Mouse (Mus musculus): ENCODE data around the gene Gba2. TPM values are rescaled to one million over a fixed set of nuclear protein-coding genes. Genes with fewer than 3 reads are reported as not detected.
"Not testable (repeated sequence)": the region's sequence is repeated elsewhere in the genome, so short reads cannot be mapped to it uniquely, and the experiment has no call there.

Gba2 gene
- total RNA-seq, 2 experiments from 2014 or later = 69.2 to 70.6 TPM

- TF ChIP-seq CTCF (IDR thresholded peaks at IDR 0.05) = no peak
- no peak for DNase-seq (ENCODE audit: extremely low spot score in 1 of 2, low spot score in 2 of 2)
- H3K27ac ChIP-seq = peak overlapping the region; percentile 99
- intact Hi-C loops (cut with DNase I) = loop anchor here (10.0 kb wide), 1 partner anchor 517 kb away; the partner anchor contains the start of gene Fam214b
- peak overlapping the region; percentile 97 for H3K4me3 ChIP-seq
Observed at GRCm38 (mm10) chr4:43561436-43561996, 17.2 kb downstream of the Gba2 start.

- TF ChIP-seq CTCF (IDR thresholded peaks at IDR 0.05) = no peak
- peak overlapping the region; percentile 99 for H3K27ac ChIP-seq
- intact Hi-C loops (cut with DNase I) = loop anchor here (10.0 kb wide), 1 partner anchor 516 kb away; the partner anchor contains the start of gene Fam214b
- no peak for DNase-seq (ENCODE audit: extremely low spot score in 1 of 2, low spot score in 2 of 2)
- peak overlapping the region; percentile 97 for H3K4me3 ChIP-seq
Observed at GRCm38 (mm10) chr4:43560976-43561375, 17.7 kb downstream of the Gba2 start.

GRCm38 (mm10) chr4:43560243-43560611 is 18.4 kb downstream of the Gba2 start:
- DNase-seq (ENCODE audit: extremely low spot score in 1 of 2, low spot score in 2 of 2) = no peak
- Histone ChIP-seq H3K27ac (peak overlapping the region; percentile 24; the same call in 1 of the 2 replicates), H3K4me3 (peak overlapping the region; percentile 13; the same call in 1 of the 2 replicates)
- intact Hi-C loops (cut with DNase I) = loop anchor here (10.0 kb wide), 1 partner anchor 515 kb away; the partner anchor contains the start of gene Fam214b
- no peak for TF ChIP-seq CTCF (IDR thresholded peaks at IDR 0.05)

GRCm38 (mm10) chr4:43559519-43560242 is 19.0 kb downstream of the Gba2 start:
- peak overlapping the region; percentile 13 for H3K4me3 ChIP-seq
- no peak for DNase-seq (ENCODE audit: extremely low spot score in 1 of 2, low spot score in 2 of 2)
- no peak for TF ChIP-seq CTCF (IDR thresholded peaks at IDR 0.05)
- intact Hi-C loops (cut with DNase I) = loop anchor here (10.0 kb wide), 1 partner anchor 515 kb away; the partner anchor contains the start of gene Fam214b
- H3K27ac ChIP-seq = peak overlapping the region; percentile 40; the same call in 1 of the 2 replicates

- no peak for TF ChIP-seq CTCF (IDR thresholded peaks at IDR 0.05)
- DNase-seq (ENCODE audit: extremely low spot score in 1 of 2, low spot score in 2 of 2) = no peak
- Histone ChIP-seq H3K27ac (peak overlapping the region; percentile 40), H3K4me3 (0 out of 2 replicates have a peak overlapping the region, but pooled peaks have one; percentile 1)
- intact Hi-C loops (cut with DNase I) = no loop called here
Observed at GRCm38 (mm10) chr4:43558631-43559356, 19.9 kb downstream of the Gba2 start.

- intact Hi-C loops (cut with DNase I) = no loop called here
- DNase-seq (ENCODE audit: extremely low spot score in 1 of 2, low spot score in 2 of 2) = no peak
- H3K4me3 ChIP-seq = no peak overlapping the region
- TF ChIP-seq CTCF (IDR thresholded peaks at IDR 0.05) = no peak
- peak overlapping the region; percentile 40 for H3K27ac ChIP-seq
Observed at GRCm38 (mm10) chr4:43558028-43558630, 20.5 kb downstream of the Gba2 start.

GRCm38 (mm10) chr4:43555926-43556325 is 22.7 kb downstream of the Gba2 start:
- Histone ChIP-seq H3K27ac (no peak overlapping the region), H3K4me3 (no peak overlapping the region)
- DNase-seq (ENCODE audit: extremely low spot score in 1 of 2, low spot score in 2 of 2) = no peak
- intact Hi-C loops (cut with DNase I) = no loop called here
- no peak for TF ChIP-seq CTCF (IDR thresholded peaks at IDR 0.05)

- Histone ChIP-seq H3K4me3 (no peak overlapping the region), H3K27ac (no peak overlapping the region; the same call in 1 of the 2 replicates)
- TF ChIP-seq CTCF (IDR thresholded peaks at IDR 0.05) = no peak
- DNase-seq (ENCODE audit: extremely low spot score in 1 of 2, low spot score in 2 of 2) = no peak
- intact Hi-C loops (cut with DNase I) = no loop called here
Observed at GRCm38 (mm10) chr4:43553891-43554290, 24.8 kb downstream of the Gba2 start.

GRCm38 (mm10) chr4:43552437-43552836 is 26.2 kb downstream of the Gba2 start:
- intact Hi-C loops (cut with DNase I) = no loop called here
- peak overlapping the region; percentile 70 for H3K27ac ChIP-seq
- no peak for TF ChIP-seq CTCF (IDR thresholded peaks at IDR 0.05)
- H3K4me3 ChIP-seq = no peak overlapping the region
- DNase-seq (ENCODE audit: extremely low spot score in 1 of 2, low spot score in 2 of 2) = peak; percentile 50 to 51

- H3K4me3 ChIP-seq; DNase-seq (ENCODE audit: extremely low spot score in 1 of 2, low spot score in 2 of 2); intact Hi-C loops (cut with DNase I): not testable (repeated sequence)
- peak overlapping the region; percentile 70 for H3K27ac ChIP-seq
- TF ChIP-seq CTCF (IDR thresholded peaks at IDR 0.05) = peak; percentile 34
Observed at GRCm38 (mm10) chr4:43551854-43552253, 26.8 kb downstream of the Gba2 start.

- H3K4me3 ChIP-seq = no peak overlapping the region
- no peak overlapping the region for H3K27ac ChIP-seq
- DNase-seq (ENCODE audit: extremely low spot score in 1 of 2, low spot score in 2 of 2) = no peak
- intact Hi-C loops (cut with DNase I) = no loop called here
- no peak for TF ChIP-seq CTCF (IDR thresholded peaks at IDR 0.05)
Observed at GRCm38 (mm10) chr4:43549055-43549454, 29.6 kb downstream of the Gba2 start.
